Mouse (Mus musculus) small intestine, adult 2 months (tissue): Measurements from ENCODE around the gene Wdr66. TPM values are rescaled to one million over a fixed set of nuclear protein-coding genes. Genes with fewer than 3 reads are reported as not detected.
"Not testable (repeated sequence)": the region's sequence is repeated elsewhere in the genome, so short reads cannot be mapped to it uniquely, and the experiment has no call there.

Source experiments
- H3K27ac ChIP-seq: fragments of 200-500 bp; 2 replicates; pipeline ENCODE4 v1.5.1; 2012; ENCODE audit warnings: low read depth, low read length, control low read depth, inconsistent platforms; ENCODE audit not compliant: insufficient read depth
- H3K27me3 ChIP-seq: fragments of 200-500 bp; 2 replicates; pipeline ENCODE4 v1.6.1; 2012; ENCODE audit warnings: mild to moderate bottlenecking, moderate library complexity, low read length, inconsistent platforms; ENCODE audit not compliant: control insufficient read depth, insufficient read depth
- H3K36me3 ChIP-seq: fragments of 200-500 bp; 2 replicates; pipeline ENCODE4 v1.6.1; 2012; ENCODE audit warnings: mild to moderate bottlenecking, low read length, control low read depth, inconsistent platforms; ENCODE audit not compliant: control insufficient read depth, insufficient read depth
- H3K4me1 ChIP-seq: fragments of 200-500 bp; 2 replicates; pipeline ENCODE4 v1.6.1; 2012; ENCODE audit warnings: low read length, inconsistent platforms, mixed read lengths; ENCODE audit not compliant: control insufficient read depth, insufficient read depth, insufficient read length
- H3K4me3 ChIP-seq: fragments of 200-500 bp; 2 replicates; pipeline ENCODE4 v1.5.1; 2012; ENCODE audit warnings: low read depth, mild to moderate bottlenecking, control low read depth, inconsistent platforms, low read length, moderate library complexity
- CTCF ChIP-seq: fragments of 200-500 bp; IDR thresholded peaks from 2 replicates; pipeline ENCODE4 v1.5.1; 2012; ENCODE audit warnings: low read depth, mild to moderate bottlenecking, control low read depth, inconsistent platforms, low read length, moderate library complexity, mixed read lengths; ENCODE audit not compliant: insufficient replicate concordance, insufficient read length; ENCODE audit errors: extremely low read depth
- POLR2A ChIP-seq: fragments of 200-500 bp; IDR thresholded peaks from 2 replicates; pipeline ENCODE4 v1.6.1; 2012; ENCODE audit warnings: low read depth, mild to moderate bottlenecking, control low read depth, inconsistent platforms, low read length, moderate library complexity
- WGBS: fragments of 180-500 bp; shearing (Covaris S2); methylation state at CpG from one replicate; pipeline ENCODE4 v1.1.7; 2018; 5-methylcytosine and 5-hydroxymethylcytosine counted together
- polyA plus RNA-seq: library from polyadenylated mRNA; depleted of rRNA; stranded (reverse); fragments of >200 nt; gene quantifications from 2 replicates; pipeline ENCODE4 v1.2.3, GENCODE M21; 2012; rRNA removed

The Wdr66 gene
- polyA plus RNA-seq, result 0.25 and 0.27 TPM in 2 replicates

GRCm38 (mm10) chr5:123251834-123252233, at the start of gene Wdr66:
TSS of gene Wdr66 (plus strand) at chr5:123252102.
- 7% methylated on average over 18 of the region's 18 CpGs for WGBS
- Histone ChIP-seq H3K36me3 (peaks cover 7% of the 10 kb centered on the region), H3K4me3 (no peak within 1 kb of the TSS), H3K27me3 (no peaks in the 10 kb centered on the region), H3K27ac (no peak within 1 kb of the TSS), H3K4me1 (no peaks in the 10 kb centered on the region)
- TF ChIP-seq POLR2A, result no peak
- peak; percentile 70 for TF ChIP-seq CTCF

- 44% methylated on average over 4 of the region's 4 CpGs for WGBS
- not testable (repeated sequence) for H3K27me3 ChIP-seq, H3K27ac ChIP-seq
These were observed 49.1 kb upstream of the Wdr66 start for GRCm38 (mm10) chr5:123202771-123203170.

GRCm38 (mm10) chr5:123203591-123203990, 48.3 kb upstream of the Wdr66 start:
- not testable (repeated sequence) for H3K4me3 ChIP-seq, H3K27me3 ChIP-seq, H3K27ac ChIP-seq, H3K4me1 ChIP-seq, H3K36me3 ChIP-seq
- 71% methylated on average over 7 of the region's 7 CpGs for WGBS

More at GRCm38 (mm10) chr5:123202771-123203170, 49.1 kb upstream of the Wdr66 start:
- not testable (repeated sequence) for H3K4me3 ChIP-seq, H3K36me3 ChIP-seq, H3K4me1 ChIP-seq

GRCm38 (mm10) chr5:123222346-123223050, 29.4 kb upstream of the Wdr66 start:
- H3K4me3 ChIP-seq, H3K4me1 ChIP-seq, H3K36me3 ChIP-seq, H3K27me3 ChIP-seq, H3K27ac ChIP-seq: not testable (repeated sequence)
- 61% methylated on average over 5 of the region's 5 CpGs for WGBS

GRCm38 (mm10) chr5:123223051-123223410, 28.9 kb upstream of the Wdr66 start:
- no peaks in the 10 kb centered on the region for H3K36me3 ChIP-seq
- H3K27me3 ChIP-seq, result no peaks in the 10 kb centered on the region
- H3K4me3 ChIP-seq, result no peak overlapping the region
- H3K4me1 ChIP-seq, result no peaks in the 10 kb centered on the region
- no peak overlapping the region for H3K27ac ChIP-seq
- no peak for TF ChIP-seq CTCF
- TF ChIP-seq POLR2A, result no peak
- 59% methylated on average over 4 of the region's 4 CpGs for WGBS

GRCm38 (mm10) chr5:123223861-123224260, 28.0 kb upstream of the Wdr66 start:
- not testable (repeated sequence) for H3K4me3 ChIP-seq, H3K4me1 ChIP-seq, H3K27ac ChIP-seq, H3K36me3 ChIP-seq, H3K27me3 ChIP-seq
- 52% methylated on average over 6 of the region's 6 CpGs for WGBS

- no peaks in the 10 kb centered on the region for H3K27me3 ChIP-seq
- no peak overlapping the region for H3K27ac ChIP-seq
- peaks cover 6% of the 10 kb centered on the region; the same call in 1 of the 2 replicates for H3K4me1 ChIP-seq
- TF ChIP-seq POLR2A (no peak), CTCF (no peak)
- WGBS, result 49% methylated on average over 7 of the region's 7 CpGs
- H3K36me3 ChIP-seq, result no peaks in the 10 kb centered on the region
- H3K4me3 ChIP-seq, result no peak overlapping the region
These were observed 25.1 kb upstream of the Wdr66 start for GRCm38 (mm10) chr5:123226851-123227250.
